Mouse (Mus musculus) limb, embryonic 12.5 days (tissue): ENCODE measurements around the gene Tmed5. TPM values are rescaled to one million over a fixed set of nuclear protein-coding genes. Genes with fewer than 3 reads are reported as not detected.

Experiments used
- ATAC-seq: fragments of 200-750 bp; cut with Nextera tagmentation; 2 replicates; pipeline ENCODE4 v1.8.0; 2017; ENCODE audit warnings: low read depth, moderate TSS enrichment; ENCODE audit not compliant: insufficient number of reproducible peaks, insufficient read depth, low FRiP score, low TSS enrichment
- H3K27ac ChIP-seq: fragments of 300-500 bp; sonication (generic); 2 replicates; pipeline ENCODE4 v1.5.1; 2016; ENCODE audit warnings: mild to moderate bottlenecking, moderate library complexity
- H3K27me3 ChIP-seq: fragments of 300-500 bp; sonication (generic); 2 replicates; pipeline ENCODE4 v1.6.1; 2016; ENCODE audit warnings: mild to moderate bottlenecking, moderate library complexity
- H3K36me3 ChIP-seq: fragments of 300-500 bp; sonication (generic); 2 replicates; pipeline ENCODE4 v1.6.1; 2016; ENCODE audit warnings: mild to moderate bottlenecking, moderate library complexity
- H3K4me1 ChIP-seq: fragments of 300-500 bp; sonication (generic); replicated peaks from 2 replicates; pipeline ENCODE4 v1.6.1; 2016
- H3K4me2 ChIP-seq: fragments of 300-500 bp; sonication (generic); 2 replicates; pipeline ENCODE4 v1.6.1; 2016; ENCODE audit warnings: mild to moderate bottlenecking, moderate library complexity
- H3K4me3 ChIP-seq: fragments of 300-500 bp; sonication (generic); replicated peaks from 2 replicates; pipeline ENCODE4 v1.5.1; 2016; ENCODE audit warnings: mild to moderate bottlenecking
- H3K9ac ChIP-seq: fragments of 300-500 bp; sonication (generic); replicated peaks from 2 replicates; pipeline ENCODE4 v1.6.1; 2016; ENCODE audit warnings: mild to moderate bottlenecking, moderate library complexity
- H3K9me3 ChIP-seq: fragments of 300-500 bp; sonication (generic); 2 replicates; pipeline ENCODE4 v1.6.1; 2016; ENCODE audit warnings: mild to moderate bottlenecking, moderate library complexity
- WGBS: fragments of 180-500 bp; shearing (Covaris S2); methylation state at CpG from one replicate; pipeline ENCODE4 v1.1.7; 2016; 5-methylcytosine and 5-hydroxymethylcytosine counted together
- polyA plus RNA-seq: library from polyadenylated mRNA; unstranded; fragments of >200 nt; fragmentation: Nextera tagmentation; extraction: Ambion mirVana; gene quantifications from 2 replicates; pipeline ENCODE4 v1.2.1, GENCODE M21; 2016

Tmed5 gene
- polyA plus RNA-seq, result 27.4 and 28.5 TPM in 2 replicates

- Histone ChIP-seq H3K4me1 (peaks cover 5% of the 10 kb centered on the region; the same call in 1 of the 2 replicates), H3K4me3 (peak within 1 kb of the TSS; percentile 76), H3K27me3 (no peaks in the 10 kb centered on the region), H3K4me2 (peak within 1 kb of the TSS; percentile 71), H3K9ac (peak within 1 kb of the TSS; percentile 73), H3K36me3 (peaks cover 16% of the 10 kb centered on the region; the same call in 1 of the 2 replicates), H3K27ac (peak within 1 kb of the TSS; percentile 91), H3K9me3 (no peaks in the 10 kb centered on the region)
- peak; percentile 99 for ATAC-seq
- under 1% methylated on average over 65 of the region's 65 CpGs for WGBS
Observed at GRCm38 (mm10) chr5:108132441-108133243, at the start of gene Tmed5, which contains the start of gene Ccdc18. Gene Tmed5, minus strand, starts transcription at chr5:108132620. Gene Ccdc18, plus strand, starts transcription at chr5:108132875.

- WGBS, result 19% methylated on average over 1 of the region's 1 CpGs
- no peak for ATAC-seq
Observed at GRCm38 (mm10) chr5:108163695-108164094, 31.3 kb upstream of the Tmed5 start.

GRCm38 (mm10) chr5:108160796-108161195 is 28.4 kb upstream of the Tmed5 start:
- Histone ChIP-seq H3K9ac (no peak overlapping the region), H3K9me3 (no peaks in the 10 kb centered on the region), H3K27ac (no peak overlapping the region), H3K27me3 (no peaks in the 10 kb centered on the region), H3K4me3 (no peak overlapping the region), H3K4me1 (no peaks in the 10 kb centered on the region), H3K4me2 (no peak overlapping the region), H3K36me3 (no peaks in the 10 kb centered on the region)
- no peak for ATAC-seq
- WGBS, result 80% methylated on average over 2 of the region's 2 CpGs

More at GRCm38 (mm10) chr5:108163695-108164094, 31.3 kb upstream of the Tmed5 start:
- no peak overlapping the region for H3K4me3 ChIP-seq
- no peak overlapping the region for H3K4me2 ChIP-seq
- no peaks in the 10 kb centered on the region for H3K4me1 ChIP-seq
- H3K36me3 ChIP-seq, result no peaks in the 10 kb centered on the region
- H3K27ac ChIP-seq, result no peak overlapping the region
- H3K9ac ChIP-seq, result no peak overlapping the region
- H3K27me3 ChIP-seq, result no peaks in the 10 kb centered on the region
- H3K9me3 ChIP-seq, result no peaks in the 10 kb centered on the region

GRCm38 (mm10) chr5:108152592-108152991 is 20.2 kb upstream of the Tmed5 start:
- Histone ChIP-seq H3K9me3 (no peaks in the 10 kb centered on the region), H3K4me3 (no peak overlapping the region), H3K27me3 (no peaks in the 10 kb centered on the region), H3K27ac (no peak overlapping the region), H3K9ac (no peak overlapping the region), H3K36me3 (no peaks in the 10 kb centered on the region; the same call in 1 of the 2 replicates), H3K4me1 (no peaks in the 10 kb centered on the region), H3K4me2 (no peak overlapping the region)
- no peak for ATAC-seq
- 94% methylated on average over 1 of the region's 1 CpGs for WGBS

GRCm38 (mm10) chr5:108131849-108132440 is 475 bp downstream of the Tmed5 start:
- peak; percentile 48; the same call in 1 of the 2 replicates for ATAC-seq
- peak overlapping the region; percentile 69 for H3K9ac ChIP-seq

GRCm38 (mm10) chr5:108120221-108120900 is 12.1 kb downstream of the Tmed5 start:
- H3K4me2 ChIP-seq, result no peak overlapping the region
- ATAC-seq, result no peak
- no peak overlapping the region for H3K4me3 ChIP-seq
- no peak overlapping the region for H3K9ac ChIP-seq
- no peaks in the 10 kb centered on the region for H3K27me3 ChIP-seq
- no peaks in the 10 kb centered on the region for H3K9me3 ChIP-seq
- peaks cover 4% of the 10 kb centered on the region; the same call in 1 of the 2 replicates for H3K4me1 ChIP-seq
- H3K27ac ChIP-seq, result no peak overlapping the region
- H3K36me3 ChIP-seq, result peaks cover 8% of the 10 kb centered on the region; the same call in 1 of the 2 replicates
- 87% methylated on average over 9 of the region's 9 CpGs for WGBS

More at GRCm38 (mm10) chr5:108131849-108132440, 475 bp downstream of the Tmed5 start:
- WGBS, result under 1% methylated on average over 32 of the region's 32 CpGs
- peaks cover 5% of the 10 kb centered on the region; the same call in 1 of the 2 replicates for H3K4me1 ChIP-seq
- peak overlapping the region; percentile 91 for H3K27ac ChIP-seq
- H3K27me3 ChIP-seq, result no peaks in the 10 kb centered on the region
- H3K4me3 ChIP-seq, result peak overlapping the region; percentile 76
- H3K36me3 ChIP-seq, result peaks cover 16% of the 10 kb centered on the region; the same call in 1 of the 2 replicates
- H3K4me2 ChIP-seq, result peak overlapping the region; percentile 71
- H3K9me3 ChIP-seq, result no peaks in the 10 kb centered on the region

- 88% methylated on average over 4 of the region's 4 CpGs for WGBS
- Histone ChIP-seq H3K9ac (no peak overlapping the region), H3K4me3 (no peak overlapping the region), H3K9me3 (no peaks in the 10 kb centered on the region), H3K4me1 (peaks cover 6% of the 10 kb centered on the region; the same call in 1 of the 2 replicates), H3K27ac (no peak overlapping the region), H3K36me3 (peaks cover 8% of the 10 kb centered on the region; the same call in 1 of the 2 replicates), H3K27me3 (no peaks in the 10 kb centered on the region), H3K4me2 (no peak overlapping the region)
- no peak for ATAC-seq
Observed at GRCm38 (mm10) chr5:108117693-108118092, 14.7 kb downstream of the Tmed5 start.

GRCm38 (mm10) chr5:108109346-108109745 is 23.1 kb downstream of the Tmed5 start:
- Histone ChIP-seq H3K36me3 (peaks cover 37% of the 10 kb centered on the region), H3K4me3 (no peak overlapping the region), H3K9me3 (no peaks in the 10 kb centered on the region), H3K4me1 (no peaks in the 10 kb centered on the region), H3K27me3 (no peaks in the 10 kb centered on the region), H3K9ac (no peak overlapping the region), H3K27ac (no peak overlapping the region), H3K4me2 (no peak overlapping the region)
- ATAC-seq, result no peak
- WGBS, result 91% methylated on average over 7 of the region's 7 CpGs

- Histone ChIP-seq H3K4me2 (no peak overlapping the region), H3K9ac (no peak overlapping the region), H3K36me3 (peaks cover 64% of the 10 kb centered on the region), H3K9me3 (no peaks in the 10 kb centered on the region), H3K27ac (no peak overlapping the region), H3K27me3 (no peaks in the 10 kb centered on the region), H3K4me1 (no peaks in the 10 kb centered on the region), H3K4me3 (no peak overlapping the region)
- 90% methylated on average over 5 of the region's 5 CpGs for WGBS
- ATAC-seq, result no peak
Observed at GRCm38 (mm10) chr5:108104306-108104705, 28.1 kb downstream of the Tmed5 start.

- no peaks in the 10 kb centered on the region for H3K27me3 ChIP-seq
- no peak overlapping the region for H3K4me2 ChIP-seq
- ATAC-seq, result no peak
- peaks cover 74% of the 10 kb centered on the region for H3K36me3 ChIP-seq
- H3K9me3 ChIP-seq, result no peaks in the 10 kb centered on the region
- H3K27ac ChIP-seq, result no peak overlapping the region
- no peak overlapping the region for H3K4me3 ChIP-seq
- H3K4me1 ChIP-seq, result no peaks in the 10 kb centered on the region
- no peak overlapping the region for H3K9ac ChIP-seq
Observed at GRCm38 (mm10) chr5:108100196-108100595, 32.2 kb downstream of the Tmed5 start.

GRCm38 (mm10) chr5:108097676-108098075 is 34.7 kb downstream of the Tmed5 start:
- Histone ChIP-seq H3K9me3 (no peaks in the 10 kb centered on the region), H3K36me3 (peaks cover 71% of the 10 kb centered on the region), H3K4me2 (no peak overlapping the region), H3K4me1 (no peaks in the 10 kb centered on the region), H3K4me3 (no peak overlapping the region), H3K27ac (no peak overlapping the region), H3K27me3 (no peaks in the 10 kb centered on the region), H3K9ac (no peak overlapping the region)
- ATAC-seq, result no peak
- WGBS, result 92% methylated on average over 3 of the region's 3 CpGs
